Mouse (Mus musculus) lung, embryonic 16.5 days (tissue): ENCODE data around the gene Tmem38a. TPM values are rescaled to one million over a fixed set of nuclear protein-coding genes. Genes with fewer than 3 reads are reported as not detected.

Experiments
- ATAC-seq: fragments of 200-750 bp; cut with Nextera tagmentation; 2 replicates; pipeline ENCODE4 v1.8.0; 2017; ENCODE audit warnings: low read depth, mild to moderate bottlenecking, moderate library complexity
- H3K27ac ChIP-seq: fragments of 300-500 bp; sonication (generic); 2 replicates; pipeline ENCODE4 v1.5.1; 2014; ENCODE audit warnings: mild to moderate bottlenecking, control low read depth, low read length
- H3K27me3 ChIP-seq: fragments of 300-500 bp; sonication (generic); 2 replicates; pipeline ENCODE4 v1.6.1; 2014; ENCODE audit warnings: low read depth, low read length, mixed read lengths; ENCODE audit not compliant: control insufficient read depth, insufficient read depth
- H3K36me3 ChIP-seq: fragments of 300-500 bp; sonication (generic); 2 replicates; pipeline ENCODE4 v1.6.1; 2014; ENCODE audit warnings: low read length; ENCODE audit not compliant: control insufficient read depth, insufficient read depth
- H3K4me1 ChIP-seq: fragments of 300-500 bp; sonication (generic); replicated peaks from 2 replicates; pipeline ENCODE4 v1.6.1; 2014; ENCODE audit warnings: low read length, mixed read lengths; ENCODE audit not compliant: control insufficient read depth, insufficient read depth
- H3K4me2 ChIP-seq: fragments of 300-500 bp; sonication (generic); 2 replicates; pipeline ENCODE4 v1.6.1; 2014; ENCODE audit warnings: low read depth, low read length, control low read depth
- H3K4me3 ChIP-seq: fragments of 300-500 bp; sonication (generic); 2 replicates; pipeline ENCODE4 v1.5.1; 2014; ENCODE audit warnings: mild to moderate bottlenecking, low read length, control low read depth
- H3K9ac ChIP-seq: fragments of 300-500 bp; sonication (generic); 2 replicates; pipeline ENCODE4 v1.6.1; 2014; ENCODE audit warnings: low read length, control low read depth
- H3K9me3 ChIP-seq: fragments of 300-500 bp; sonication (generic); 2 replicates; pipeline ENCODE4 v1.6.1; 2016; ENCODE audit warnings: low read length; ENCODE audit not compliant: control insufficient read depth
- WGBS: fragments of 180-500 bp; shearing (Covaris S2); extraction: QIAGEN DNeasy Blood & Tissue Kit; methylation state at CpG from one replicate; pipeline ENCODE4 v1.1.7; 2014; 5-methylcytosine and 5-hydroxymethylcytosine counted together
- microRNA-seq: library from miRNA; unstranded; fragments of <30 nt; microRNA quantifications from one replicate; pipeline ENCODE4, GENCODE M21; 2016
- polyA plus RNA-seq: library from polyadenylated mRNA; unstranded; fragments of >200 nt; fragmentation: Nextera tagmentation; extraction: Ambion mirVana; gene quantifications from 2 replicates; pipeline ENCODE4 v1.2.1, GENCODE M21; 2015

Tmem38a gene
- polyA plus RNA-seq, 1 experiment from 2014 or later = 19.8 TPM

GRCm38 (mm10) chr8:72579374-72579773, 7.5 kb downstream of the Tmem38a start:
- no peak overlapping the region for H3K4me2 ChIP-seq
- ATAC-seq = no peak
- H3K27ac ChIP-seq = no peak overlapping the region
- H3K36me3 ChIP-seq = no peaks in the 10 kb centered on the region
- no peak overlapping the region for H3K9ac ChIP-seq
- H3K27me3 ChIP-seq = no peaks in the 10 kb centered on the region
- H3K4me1 ChIP-seq = no peaks in the 10 kb centered on the region
- H3K4me3 ChIP-seq = no peak overlapping the region
- H3K9me3 ChIP-seq = no peaks in the 10 kb centered on the region
- WGBS = 61% methylated on average over 9 of the region's 9 CpGs

- no peak overlapping the region for H3K4me3 ChIP-seq
- H3K4me2 ChIP-seq = no peak overlapping the region
- H3K36me3 ChIP-seq = no peaks in the 10 kb centered on the region
- no peak overlapping the region for H3K9ac ChIP-seq
- no peak overlapping the region for H3K27ac ChIP-seq
- whole genome bisulfite sequencing = 72% methylated on average over 7 of the region's 7 CpGs
- no peaks in the 10 kb centered on the region for H3K27me3 ChIP-seq
- H3K4me1 ChIP-seq = no peaks in the 10 kb centered on the region; the same call in 1 of the 2 replicates
- ATAC-seq = no peak
- no peaks in the 10 kb centered on the region for H3K9me3 ChIP-seq
Measured at GRCm38 (mm10) chr8:72583056-72583771, 11.4 kb downstream of the Tmem38a start.

- H3K27me3 ChIP-seq = no peaks in the 10 kb centered on the region
- H3K9ac ChIP-seq = no peak overlapping the region
- no peak overlapping the region for H3K4me2 ChIP-seq
- no peak overlapping the region for H3K4me3 ChIP-seq
- 69% methylated on average over 6 of the region's 6 CpGs for WGBS
- no peak overlapping the region for H3K27ac ChIP-seq
- no peaks in the 10 kb centered on the region; the same call in 1 of the 2 replicates for H3K4me1 ChIP-seq
- H3K9me3 ChIP-seq = no peaks in the 10 kb centered on the region
- ATAC-seq = no peak
- H3K36me3 ChIP-seq = no peaks in the 10 kb centered on the region
Measured at GRCm38 (mm10) chr8:72584390-72584789, 12.5 kb downstream of the Tmem38a start.

- Histone ChIP-seq H3K4me1 (no peaks in the 10 kb centered on the region; the same call in 1 of the 2 replicates), H3K27me3 (no peaks in the 10 kb centered on the region), H3K4me2 (no peak overlapping the region), H3K9me3 (no peaks in the 10 kb centered on the region), H3K36me3 (no peaks in the 10 kb centered on the region), H3K9ac (no peak overlapping the region), H3K27ac (no peak overlapping the region), H3K4me3 (no peak overlapping the region)
- WGBS = 63% methylated on average over 6 of the region's 6 CpGs
- ATAC-seq = no peak
Measured at GRCm38 (mm10) chr8:72587806-72588205, 16.0 kb downstream of the Tmem38a start.

- no peaks in the 10 kb centered on the region for H3K27me3 ChIP-seq
- ATAC-seq = no peak
Measured at GRCm38 (mm10) chr8:72588865-72589264, 17.0 kb downstream of the Tmem38a start.

GRCm38 (mm10) chr8:72589286-72589685, 17.4 kb downstream of the Tmem38a start:
- no peak overlapping the region for H3K27ac ChIP-seq
- no peaks in the 10 kb centered on the region; the same call in 1 of the 2 replicates for H3K4me1 ChIP-seq
- H3K9me3 ChIP-seq = no peaks in the 10 kb centered on the region
- 68% methylated on average over 7 of the region's 7 CpGs for WGBS
- ATAC-seq = no peak
- H3K36me3 ChIP-seq = no peaks in the 10 kb centered on the region
- no peaks in the 10 kb centered on the region for H3K27me3 ChIP-seq
- H3K4me3 ChIP-seq = no peak overlapping the region
- no peak overlapping the region for H3K4me2 ChIP-seq
- no peak overlapping the region for H3K9ac ChIP-seq

More at GRCm38 (mm10) chr8:72588865-72589264, 17.0 kb downstream of the Tmem38a start:
- 83% methylated on average over 10 of the region's 10 CpGs for WGBS
- Histone ChIP-seq H3K4me1 (no peaks in the 10 kb centered on the region; the same call in 1 of the 2 replicates), H3K36me3 (no peaks in the 10 kb centered on the region), H3K4me3 (no peak overlapping the region), H3K4me2 (no peak overlapping the region), H3K9me3 (no peaks in the 10 kb centered on the region), H3K27ac (no peak overlapping the region), H3K9ac (no peak overlapping the region)

GRCm38 (mm10) chr8:72590198-72590597, 18.3 kb downstream of the Tmem38a start:
- no peaks in the 10 kb centered on the region for H3K27me3 ChIP-seq
- H3K27ac ChIP-seq = no peak overlapping the region
- ATAC-seq = no peak
- no peaks in the 10 kb centered on the region for H3K36me3 ChIP-seq
- no peak overlapping the region for H3K9ac ChIP-seq
- no peaks in the 10 kb centered on the region; the same call in 1 of the 2 replicates for H3K4me1 ChIP-seq
- H3K4me3 ChIP-seq = no peak overlapping the region
- no peaks in the 10 kb centered on the region for H3K9me3 ChIP-seq
- 43% methylated on average over 2 of the region's 2 CpGs for WGBS
- H3K4me2 ChIP-seq = no peak overlapping the region

Small RNA genes lying within 50 kb of the gene (microRNA-seq; reads per million reads assigned to microRNA genes)
- gene Gm28019 = not detected

Other genes with a start within 250 kb of the Tmem38a start
- 52.6 and 53.1 TPM in 2 replicates for gene Eps15l1, start 150.6 kb upstream of the Tmem38a start, polyA plus RNA-seq
- gene Calr3, start 128.2 kb upstream of the Tmem38a start, polyA plus RNA-seq = 1.8 and 2.1 TPM in 2 replicates
- 16.9 and 17.3 TPM in 2 replicates for gene 1700030K09Rik, start 128.2 kb upstream of the Tmem38a start, polyA plus RNA-seq
- gene Cherp, start 96.8 kb upstream of the Tmem38a start, polyA plus RNA-seq = 55.8 and 68.3 TPM in 2 replicates
- 7.5 and 7.6 TPM in 2 replicates for gene Slc35e1, start 79.4 kb upstream of the Tmem38a start, polyA plus RNA-seq
- gene Med26, start 23.8 kb upstream of the Tmem38a start, polyA plus RNA-seq = 15.6 and 16.2 TPM in 2 replicates
- gene Smim7, start 967 bp upstream of the Tmem38a start, polyA plus RNA-seq = 112 and 120 TPM in 2 replicates
- 0.23 and 0.26 TPM in 2 replicates for gene Nwd1, start 74.7 kb downstream of the Tmem38a start, polyA plus RNA-seq
- 149 and 158 TPM in 2 replicates for gene Sin3b, start 151.2 kb downstream of the Tmem38a start, polyA plus RNA-seq
- 3.0 and 3.6 TPM in 2 replicates for gene F2rl3, start 189.8 kb downstream of the Tmem38a start, polyA plus RNA-seq